Mouse (Mus musculus) brown adipose tissue, adult 24 weeks (tissue): ENCODE measurements at regions not wholly inside any gene's neighbourhood (a gene's known extent, or its start where the extent isn't known, plus 50 kb on each side); places are given as distances from the start of the nearest gene placed in this dataset.
"Not testable (repeated sequence)": the region's sequence is repeated elsewhere in the genome, so short reads cannot be mapped to it uniquely, and the experiment has no call there.

Source experiments
- H3K27ac ChIP-seq: fragments of 200-500 bp; replicated peaks from 2 replicates; pipeline ENCODE4 v1.5.1; 2012; ENCODE audit warnings: low read depth, mild to moderate bottlenecking, low read length
- H3K4me1 ChIP-seq: fragments of 200-500 bp; 2 replicates; pipeline ENCODE4 v1.6.1; 2012; ENCODE audit warnings: low read length, mixed read lengths; ENCODE audit not compliant: control insufficient read depth, insufficient read depth, insufficient read length
- H3K4me3 ChIP-seq: fragments of 200-500 bp; 2 replicates; pipeline ENCODE4 v1.5.1; 2012; ENCODE audit warnings: low read depth, mild to moderate bottlenecking, low read length, moderate library complexity; ENCODE audit not compliant: insufficient read depth

DNA sequence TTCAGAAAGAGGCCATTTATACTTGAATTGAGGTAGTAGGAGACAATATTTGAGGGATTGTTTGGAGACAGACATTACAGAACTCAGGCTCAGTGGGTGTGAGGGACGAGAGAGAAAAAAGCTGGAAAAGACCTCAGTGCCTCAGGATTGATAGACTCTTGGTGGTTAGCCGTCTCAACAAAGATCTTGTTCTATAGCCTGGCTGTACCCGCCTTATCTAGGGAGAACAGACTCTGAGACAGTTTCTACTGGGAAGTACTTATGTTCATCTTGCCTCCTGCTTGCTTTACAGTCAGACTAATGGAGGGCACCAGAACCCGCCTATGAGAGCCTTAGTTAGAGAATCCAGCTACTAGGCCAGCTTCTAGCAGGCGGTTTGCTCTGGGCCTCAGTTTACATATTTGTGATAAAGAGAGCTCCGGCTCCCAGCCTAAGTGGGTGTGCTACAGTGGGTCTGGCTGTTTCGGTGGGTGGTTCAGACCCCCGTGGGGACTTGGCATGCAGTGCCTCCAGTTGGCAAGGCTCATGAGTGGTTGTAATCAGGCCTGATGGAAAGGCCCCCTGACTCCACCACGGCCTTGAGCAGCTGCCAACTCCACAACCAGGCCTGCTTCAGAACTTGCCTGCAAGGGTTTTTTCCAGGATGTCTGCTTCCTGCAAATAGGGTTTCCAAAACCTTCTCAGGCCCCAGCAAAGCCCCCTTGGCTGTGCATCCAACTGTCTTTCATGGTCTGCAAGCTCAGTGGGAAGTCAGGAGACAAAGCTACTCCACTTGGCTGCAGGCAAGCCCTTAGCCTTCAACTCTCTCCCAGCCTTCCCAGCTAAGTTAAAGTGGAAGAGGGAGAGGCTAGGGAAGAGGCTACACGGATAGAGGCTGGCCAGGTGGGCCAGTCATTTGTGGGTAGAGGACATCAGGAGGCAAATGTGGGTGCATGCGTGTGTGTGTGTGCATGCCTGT lies 124.1 kb downstream of the Zfp36l1 start:
- H3K4me3 ChIP-seq, result no peak overlapping the region
- peaks cover 23% of the 10 kb centered on the region for H3K4me1 ChIP-seq
- H3K27ac ChIP-seq, result no peak overlapping the region

DNA sequence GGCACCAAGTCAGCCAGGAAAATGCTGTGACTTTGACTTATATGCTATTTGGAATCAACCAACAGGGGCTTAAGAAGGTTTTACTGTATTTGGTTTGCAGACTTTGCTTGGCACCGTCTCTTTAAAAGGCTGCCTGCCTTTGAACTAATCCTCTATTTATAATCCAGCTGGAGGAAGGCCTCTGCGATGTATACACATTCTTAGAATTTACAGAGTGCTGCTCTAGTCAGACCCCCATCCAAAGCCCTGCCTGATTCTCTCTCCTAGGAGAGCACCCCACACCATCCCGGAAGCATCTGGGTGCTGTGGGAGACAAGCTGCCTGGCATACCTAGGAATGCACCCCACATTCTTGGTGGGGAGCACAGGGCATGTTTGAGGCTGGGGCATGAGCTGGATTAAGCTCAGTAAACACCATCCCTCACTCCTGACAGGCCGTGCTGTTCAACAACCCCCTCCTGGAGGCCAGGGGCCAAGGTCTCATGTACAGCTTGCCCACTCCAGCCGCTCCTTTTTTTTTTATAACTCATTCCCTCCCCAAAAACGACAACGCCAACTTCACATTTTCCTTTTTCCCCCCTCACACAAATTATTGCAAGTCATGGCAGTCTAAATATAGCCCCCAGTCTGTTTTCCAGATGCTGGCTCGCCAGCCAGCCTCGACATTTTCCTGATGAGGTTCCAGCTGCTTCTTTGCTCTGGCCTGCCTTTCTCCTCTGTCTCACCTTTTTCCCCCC lies 126.4 kb downstream of the Zfp36l1 start:
- Histone ChIP-seq H3K27ac (no peak overlapping the region), H3K4me1 (peaks cover 20% of the 10 kb centered on the region), H3K4me3 (no peak overlapping the region)

- no peak overlapping the region for H3K4me3 ChIP-seq
- no peak overlapping the region for H3K27ac ChIP-seq
- H3K4me1 ChIP-seq, result peaks cover 16% of the 10 kb centered on the region
These were observed 127.6 kb downstream of the Zfp36l1 start for GRCm38 (mm10) chr12:79984985-79985747.

- Histone ChIP-seq H3K4me3 (no peak overlapping the region), H3K27ac (no peak overlapping the region), H3K4me1 (peaks cover 15% of the 10 kb centered on the region)
These were observed 128.6 kb downstream of the Zfp36l1 start for GRCm38 (mm10) chr12:79984025-79984790.

DNA sequence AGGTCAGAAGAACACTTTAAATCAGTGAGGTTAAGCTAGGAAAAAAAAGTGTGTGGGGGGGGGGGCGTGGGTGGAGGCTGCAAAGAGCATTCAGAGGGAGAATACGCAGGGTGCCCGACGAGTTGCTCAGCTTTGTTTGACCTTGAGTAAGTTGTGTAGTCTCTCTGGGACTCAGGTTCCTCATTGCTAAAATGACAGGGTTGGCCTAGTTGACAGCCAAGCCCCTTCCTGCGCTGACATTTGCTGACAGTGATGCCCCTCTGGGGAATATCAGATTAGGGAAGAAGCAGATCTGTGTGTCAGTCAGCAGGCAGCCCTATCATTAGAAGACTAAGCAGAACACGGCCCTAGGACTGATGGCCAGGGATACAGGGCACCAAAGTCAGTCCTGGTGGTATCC lies 129.6 kb downstream of the Zfp36l1 start:
- H3K27ac ChIP-seq, result no peak overlapping the region
- peaks cover 9% of the 10 kb centered on the region for H3K4me1 ChIP-seq
- H3K4me3 ChIP-seq, result no peak overlapping the region

DNA sequence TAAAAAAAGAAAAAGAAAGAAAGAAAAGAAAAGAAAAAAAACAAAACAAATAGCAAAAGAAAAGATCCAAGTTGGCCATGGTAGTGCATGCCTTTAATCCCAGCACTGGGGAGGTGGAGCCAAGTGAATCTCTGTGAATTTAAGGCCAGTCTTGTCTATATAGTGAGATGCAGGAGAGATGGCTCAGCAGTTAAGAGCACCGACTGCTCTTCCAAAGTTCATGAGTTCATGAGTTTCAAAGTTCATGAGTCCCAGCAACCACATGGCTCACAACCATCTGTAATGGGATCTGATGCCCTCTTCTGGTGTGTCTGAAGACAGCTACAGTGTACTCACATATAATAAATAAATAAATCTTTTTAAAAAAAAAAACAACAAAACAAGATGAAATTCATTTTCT lies 130.3 kb downstream of the Zfp36l1 start:
- not testable (repeated sequence) for H3K4me1 ChIP-seq, H3K4me3 ChIP-seq, H3K27ac ChIP-seq

GRCm38 (mm10) chr12:79980711-79981110 lies 132.1 kb downstream of the Zfp36l1 start:
- Histone ChIP-seq H3K4me1 (peaks cover 2% of the 10 kb centered on the region; the same call in 1 of the 2 replicates), H3K4me3 (no peak overlapping the region), H3K27ac (no peak overlapping the region)

DNA sequence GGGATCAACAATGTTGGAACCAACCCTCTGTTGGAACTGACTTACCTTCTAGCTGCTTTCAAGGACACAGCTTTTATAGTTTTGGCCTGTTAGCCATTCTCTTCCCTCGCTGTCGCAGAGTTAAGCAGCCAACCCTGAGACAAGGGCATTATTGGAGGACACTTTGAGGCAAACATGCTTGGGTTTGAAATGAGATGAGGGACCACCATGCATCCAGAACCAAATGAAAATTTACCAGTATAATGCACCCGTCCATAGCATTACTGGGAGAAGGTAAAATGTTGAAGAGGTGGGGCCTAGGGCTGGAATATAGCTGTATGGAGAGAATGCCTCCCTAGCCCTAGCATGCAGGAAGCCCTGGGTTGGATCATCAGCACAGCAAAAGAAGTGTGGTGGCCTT lies 135.7 kb downstream of the Zfp36l1 start:
- Histone ChIP-seq H3K4me3 (no peak overlapping the region), H3K27ac (no peak overlapping the region), H3K4me1 (peaks cover 2% of the 10 kb centered on the region; the same call in 1 of the 2 replicates)

GRCm38 (mm10) chr12:79975466-79976239 lies 137.2 kb downstream of the Zfp36l1 start:
- Histone ChIP-seq H3K27ac (no peak overlapping the region), H3K4me1 (peaks cover 7% of the 10 kb centered on the region), H3K4me3 (no peak overlapping the region)

DNA sequence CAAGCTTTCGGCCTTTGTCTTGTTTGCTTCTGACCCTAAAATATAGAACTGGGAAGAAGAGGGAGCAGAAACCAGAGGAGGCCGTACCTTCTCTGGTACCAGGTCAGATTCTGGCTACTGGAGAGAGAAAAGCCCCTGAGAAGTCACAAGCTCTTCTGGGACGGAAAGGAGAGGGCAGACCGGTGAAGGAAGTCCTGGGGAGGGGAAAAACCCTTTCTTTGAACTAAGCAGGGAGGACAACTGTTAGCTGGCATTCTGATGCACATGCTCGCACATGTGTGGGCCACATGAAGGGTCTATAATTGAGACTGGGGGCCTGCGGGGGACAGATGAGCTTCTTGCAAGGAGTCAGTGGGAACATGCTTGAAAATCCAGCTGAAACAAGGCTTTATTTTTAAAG lies 137.8 kb downstream of the Zfp36l1 start:
- H3K27ac ChIP-seq, result no peak overlapping the region
- H3K4me3 ChIP-seq, result no peak overlapping the region
- peaks cover 13% of the 10 kb centered on the region for H3K4me1 ChIP-seq

DNA sequence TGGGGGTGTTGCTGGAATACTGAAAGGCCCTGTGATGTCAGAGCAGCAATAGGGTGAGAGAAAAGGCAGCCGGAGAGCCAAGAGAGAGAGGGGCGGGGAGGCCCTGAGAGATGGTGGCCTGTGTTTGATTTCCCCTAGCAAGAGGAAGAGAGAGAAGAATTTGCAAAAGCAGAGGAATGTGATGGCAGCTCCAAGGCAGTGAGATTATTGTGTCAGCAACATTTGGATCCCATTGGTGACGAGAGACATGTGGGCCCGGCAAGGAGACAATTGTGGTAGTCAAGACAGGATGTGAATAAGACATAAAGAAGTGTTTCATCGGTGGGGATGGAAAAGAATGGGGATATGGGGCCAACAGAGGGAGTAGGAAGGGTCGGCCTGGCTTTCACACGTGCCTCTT lies 138.3 kb downstream of the Zfp36l1 start:
- Histone ChIP-seq H3K4me3 (no peak overlapping the region), H3K27ac (no peak overlapping the region), H3K4me1 (peaks cover 18% of the 10 kb centered on the region)

DNA sequence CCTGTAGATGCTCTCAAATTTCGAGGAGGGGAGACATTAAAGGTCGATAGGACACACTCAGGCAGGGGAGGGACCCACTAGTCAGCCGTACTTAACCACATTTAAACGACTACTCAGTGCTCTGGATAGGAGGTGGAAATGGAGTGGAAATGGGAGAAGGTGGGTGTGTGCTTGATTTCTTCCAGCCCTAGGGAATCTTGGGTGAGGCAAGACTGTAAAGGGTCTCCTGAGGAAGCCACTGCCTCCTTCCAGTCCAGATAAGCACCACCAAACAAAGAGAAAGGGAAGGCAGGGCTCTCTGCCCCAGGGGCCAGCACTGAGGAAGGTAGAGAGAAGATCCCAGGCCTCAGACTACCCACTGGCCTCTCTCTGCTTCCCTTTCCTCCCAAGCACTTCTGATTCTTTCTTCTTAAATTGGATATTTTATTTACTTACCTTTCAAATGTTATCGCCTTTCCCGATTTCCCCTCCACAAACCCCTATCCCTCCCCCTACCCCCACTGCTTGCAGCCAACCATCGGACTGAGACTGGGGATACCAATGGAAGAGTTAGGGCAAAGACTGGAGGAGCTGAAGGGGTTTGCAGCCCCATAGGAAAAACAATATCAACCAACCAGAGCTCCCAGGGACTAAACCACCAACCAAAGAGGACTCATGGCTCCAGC lies 139.1 kb downstream of the Zfp36l1 start:
- Histone ChIP-seq H3K4me3 (no peak overlapping the region), H3K27ac (no peak overlapping the region), H3K4me1 (peaks cover 23% of the 10 kb centered on the region)

DNA sequence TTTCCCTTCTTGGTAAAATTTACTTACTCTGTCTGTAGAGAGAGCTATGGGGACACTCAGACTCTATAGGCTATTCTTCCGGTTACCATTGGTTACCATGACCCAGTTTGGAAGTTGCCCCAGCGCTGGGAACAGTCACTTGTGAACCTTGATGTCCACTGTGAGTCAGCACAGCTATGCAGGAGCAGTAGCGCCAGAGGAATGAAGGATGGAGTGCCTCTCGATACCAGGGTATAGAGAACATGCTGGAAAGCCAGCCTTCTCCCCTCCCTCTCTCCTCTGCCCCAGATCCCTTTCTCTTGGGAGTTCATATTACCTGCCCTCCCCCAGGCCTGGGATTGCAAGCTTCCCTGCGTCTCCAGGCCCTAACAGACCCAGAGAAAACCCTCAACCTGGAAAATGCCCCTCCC lies 141.8 kb downstream of the Zfp36l1 start:
- peaks cover 41% of the 10 kb centered on the region for H3K4me1 ChIP-seq
- no peak overlapping the region for H3K4me3 ChIP-seq
- H3K27ac ChIP-seq, result no peak overlapping the region
